Mouse (Mus musculus) Patski (cell line): Measurements from ENCODE around the gene Cacna2d2. TPM values are rescaled to one million over a fixed set of nuclear protein-coding genes. Genes with fewer than 3 reads are reported as not detected.

ENCODE experiments used
- ATAC-seq: fragments of 100-300 bp; one replicate; pipeline ENCODE4 v1.8.0; 2021
- CTCF ChIA-PET: fragments of 350-600 bp; sonication (Branson Sonifier 250); formaldehyde crosslinking; loops from one replicate; lab custom pipeline; 2022; ENCODE audit warnings: inconsistent platforms; lab: Charles Lee
- POLR2A ChIA-PET: fragments of 350-600 bp; sonication (Branson Sonifier 250); formaldehyde crosslinking; loops from one replicate; lab custom pipeline; 2022; ENCODE audit warnings: antibody characterized with exemption, inconsistent platforms; lab: Charles Lee
- DNase-seq: peaks from one replicate; pipeline ENCODE4 v3.0.0-alpha.2; 2011; ENCODE audit warnings: low read depth, low spot score
- H3K27me3 ChIP-seq: fragments of 371-371 bp; one replicate; pipeline ENCODE4 v1.5.1; 2021
- CTCF ChIP-seq: fragments of 100-300 bp; IDR thresholded peaks from one replicate; pipeline ENCODE4 v1.5.1; 2021
- in situ Hi-C: fragments of 300-500 bp; cut with MboI; formaldehyde crosslinking; loops from 3 replicates; pipeline ENCODE4 v1.11.1; 2018; ENCODE audit warnings: low pct_unique_long_range_greater_than_20kb, mixed read lengths
- polyA plus RNA-seq: library from polyadenylated mRNA; unstranded; gene quantifications from one replicate; pipeline ENCODE4 v1.2.3, GENCODE M21; 2021

Cacna2d2 gene
- polyA plus RNA-seq, 1 experiment from 2014 or later: 0.01 TPM

DNA sequence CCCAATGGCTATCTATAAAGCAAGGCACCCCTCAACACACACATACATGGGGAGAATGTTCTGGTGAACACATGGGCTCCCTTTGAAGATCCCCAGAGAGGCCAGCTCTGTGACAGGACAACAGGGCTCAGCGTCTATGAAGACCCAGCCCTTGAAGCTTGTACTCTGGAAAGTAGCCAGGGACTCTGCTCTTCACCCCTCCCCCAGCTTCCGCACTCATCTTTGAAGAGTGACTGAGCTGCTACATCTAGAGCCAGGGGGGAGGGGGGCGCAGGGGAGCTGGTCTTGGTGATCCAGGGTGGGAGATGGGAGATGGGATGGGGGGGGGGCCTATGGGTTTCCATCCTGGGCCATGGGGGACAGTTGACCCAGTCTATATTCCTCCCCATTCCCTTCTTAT lies 33.1 kb downstream of the Cacna2d2 start:
- in situ Hi-C loops: no loop called here
- no peak for ATAC-seq

GRCm38 (mm10) chr9:107434851-107435250 lies 35.4 kb downstream of the Cacna2d2 start:
- POLR2A ChIA-PET: no interaction called here
- no peak for TF ChIP-seq CTCF
- no peak for DNase-seq
- no peak for ATAC-seq
- CTCF ChIA-PET: no interaction called here
- in situ Hi-C loops: no loop called here
- H3K27me3 ChIP-seq: peaks cover 31% of the 10 kb centered on the region

More for the DNA sequence above, 33.1 kb downstream of the Cacna2d2 start:
- H3K27me3 ChIP-seq: peaks cover 46% of the 10 kb centered on the region
- no peak for DNase-seq
- ChIA-PET CTCF (no interaction called here), POLR2A (no interaction called here)
- TF ChIP-seq CTCF: no peak

DNA sequence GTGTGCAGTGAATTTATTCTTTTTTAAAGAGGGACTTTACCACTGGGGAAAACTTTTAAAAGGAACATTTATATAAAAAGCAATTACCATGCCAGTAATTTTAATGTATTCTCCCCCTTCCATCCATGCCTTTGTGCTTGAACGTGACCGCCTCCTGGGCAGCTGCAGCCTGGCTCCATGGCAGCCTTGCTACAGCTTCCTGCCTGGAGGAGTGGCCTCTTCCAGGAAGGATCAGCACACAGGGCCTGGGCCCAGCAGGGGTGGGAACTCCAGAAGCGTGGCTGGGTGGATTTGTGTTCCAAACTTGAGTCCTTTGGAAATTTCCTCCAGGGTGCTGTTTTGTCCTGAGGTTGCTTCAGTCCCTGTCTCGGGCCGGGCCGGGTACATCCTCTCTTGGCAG lies 35.9 kb downstream of the Cacna2d2 start:
- CTCF ChIA-PET: no interaction called here
- no peak for TF ChIP-seq CTCF
- DNase-seq (no peak), ATAC-seq (no peak)
- peaks cover 32% of the 10 kb centered on the region for H3K27me3 ChIP-seq
- in situ Hi-C loops: no loop called here
- POLR2A ChIA-PET: no interaction called here

DNA sequence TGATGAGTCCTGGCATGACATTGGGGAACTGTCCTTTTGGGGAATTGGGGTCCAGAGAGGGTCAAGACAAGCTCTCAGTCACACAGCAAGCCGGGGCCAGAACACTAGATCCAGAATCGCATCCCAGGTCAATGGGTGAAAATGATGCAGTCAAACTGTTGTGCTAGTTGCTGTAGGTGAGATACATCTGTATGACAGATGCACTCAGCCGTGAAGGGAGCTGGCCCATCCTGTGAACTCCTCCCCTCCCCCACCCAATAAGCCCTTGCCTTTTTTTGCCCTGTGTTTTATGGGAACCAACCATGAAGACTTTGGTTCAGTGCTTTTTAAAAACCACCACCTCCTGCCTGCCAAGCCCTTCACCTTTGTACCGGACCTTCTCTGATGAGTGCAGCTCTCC lies 43.5 kb downstream of the Cacna2d2 start:
- in situ Hi-C loops: no loop called here
- ChIA-PET CTCF (no interaction called here), POLR2A (no interaction called here)
- ATAC-seq (no peak), DNase-seq (no peak)
- peaks cover 41% of the 10 kb centered on the region for H3K27me3 ChIP-seq
- no peak for TF ChIP-seq CTCF

DNA sequence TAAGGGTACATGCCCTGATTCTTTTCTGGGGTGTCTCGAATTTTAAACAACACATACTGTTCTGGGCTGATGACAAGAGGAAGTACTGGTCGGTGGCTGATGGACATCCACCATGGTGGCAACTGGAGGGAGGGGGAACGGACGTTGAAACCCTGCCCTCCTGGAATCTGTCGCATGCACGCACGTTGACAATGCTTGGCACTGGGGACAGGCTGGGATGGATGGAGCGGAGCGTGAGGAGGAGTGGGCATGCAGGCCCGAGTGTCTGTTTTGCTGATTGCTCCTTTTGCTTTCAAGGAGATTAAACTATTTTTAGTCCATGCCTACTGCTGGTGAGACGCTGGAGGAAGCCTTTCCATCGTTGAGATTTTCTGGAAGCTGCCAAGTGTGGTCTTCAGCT lies 43.9 kb downstream of the Cacna2d2 start:
- ATAC-seq: no peak
- H3K27me3 ChIP-seq: peaks cover 43% of the 10 kb centered on the region
- no peak for DNase-seq
- in situ Hi-C loops: no loop called here
- ChIA-PET CTCF (no interaction called here), POLR2A (no interaction called here)
- no peak for TF ChIP-seq CTCF

GRCm38 (mm10) chr9:107445011-107445471 lies 45.6 kb downstream of the Cacna2d2 start:
- in situ Hi-C loops: no loop called here
- DNase-seq (no peak), ATAC-seq (no peak)
- ChIA-PET POLR2A (no interaction called here), CTCF (no interaction called here)
- H3K27me3 ChIP-seq: peaks cover 51% of the 10 kb centered on the region
- no peak for TF ChIP-seq CTCF

DNA sequence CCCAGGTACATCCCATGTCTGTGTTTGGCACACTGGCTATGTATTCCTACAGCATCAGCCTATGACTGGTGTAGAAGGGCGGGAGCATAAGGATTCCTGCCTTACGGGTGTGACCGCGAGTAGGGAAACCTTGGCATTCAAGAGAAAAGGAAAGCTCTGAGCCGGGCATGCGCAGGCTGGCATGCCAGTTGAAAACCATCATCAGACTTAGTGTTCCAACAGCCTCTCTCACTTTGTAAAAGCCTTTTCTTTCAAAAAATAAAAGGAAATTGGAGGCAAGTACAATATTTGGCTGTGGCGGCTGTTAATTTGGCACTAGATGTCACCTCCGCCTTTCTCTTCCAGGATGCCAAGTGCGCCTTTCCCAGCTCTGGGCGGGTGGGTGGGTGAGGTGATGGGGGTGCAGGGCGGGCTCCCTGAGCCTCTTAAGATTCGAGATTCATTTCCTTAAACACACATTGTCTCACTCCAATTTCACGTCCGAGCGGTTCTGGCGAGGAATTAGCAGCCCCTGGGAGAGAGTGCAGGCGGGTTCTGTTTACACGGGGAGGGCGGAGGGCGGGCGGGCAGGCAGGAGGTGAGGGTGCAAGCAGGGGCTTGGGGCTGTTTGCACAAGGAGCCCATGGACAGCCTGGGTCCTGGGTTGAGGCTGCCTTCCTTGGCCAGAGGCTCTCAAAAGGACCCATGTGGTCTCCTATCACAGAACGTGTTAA lies 49.5 kb downstream of the Cacna2d2 start:
- peaks cover 67% of the 10 kb centered on the region for H3K27me3 ChIP-seq
- TF ChIP-seq CTCF: no peak
- in situ Hi-C loops: no loop called here
- ATAC-seq (no peak), DNase-seq (no peak)
- ChIA-PET POLR2A (no interaction called here), CTCF (no interaction called here)

DNA sequence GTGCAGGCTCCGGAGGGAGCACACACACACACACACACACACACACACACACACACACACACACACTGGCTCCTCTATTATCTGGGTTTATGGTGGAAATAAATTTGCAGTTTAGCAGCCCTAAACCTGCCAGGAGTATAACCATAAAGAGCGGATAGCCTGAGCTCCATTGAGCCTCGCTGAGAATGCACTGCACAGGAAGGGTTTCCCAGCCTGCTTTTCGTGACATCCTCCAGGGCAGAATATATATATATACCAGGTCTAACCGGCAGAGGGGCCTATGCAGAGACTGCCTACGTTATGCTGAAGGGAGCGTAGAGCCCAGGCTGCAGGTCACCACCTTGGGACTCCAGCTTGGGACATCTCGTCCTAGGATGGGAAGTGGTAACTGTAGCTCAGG lies 52.0 kb downstream of the Cacna2d2 start:
- ATAC-seq (no peak), DNase-seq (no peak)
- in situ Hi-C loops: loop anchor here (10.0 kb wide), 1 partner anchor 87 kb away; no protein-coding TSS in a partner anchor
- ChIA-PET POLR2A (no interaction called here), CTCF (no interaction called here)
- H3K27me3 ChIP-seq: peaks cover 60% of the 10 kb centered on the region
- TF ChIP-seq CTCF: no peak

DNA sequence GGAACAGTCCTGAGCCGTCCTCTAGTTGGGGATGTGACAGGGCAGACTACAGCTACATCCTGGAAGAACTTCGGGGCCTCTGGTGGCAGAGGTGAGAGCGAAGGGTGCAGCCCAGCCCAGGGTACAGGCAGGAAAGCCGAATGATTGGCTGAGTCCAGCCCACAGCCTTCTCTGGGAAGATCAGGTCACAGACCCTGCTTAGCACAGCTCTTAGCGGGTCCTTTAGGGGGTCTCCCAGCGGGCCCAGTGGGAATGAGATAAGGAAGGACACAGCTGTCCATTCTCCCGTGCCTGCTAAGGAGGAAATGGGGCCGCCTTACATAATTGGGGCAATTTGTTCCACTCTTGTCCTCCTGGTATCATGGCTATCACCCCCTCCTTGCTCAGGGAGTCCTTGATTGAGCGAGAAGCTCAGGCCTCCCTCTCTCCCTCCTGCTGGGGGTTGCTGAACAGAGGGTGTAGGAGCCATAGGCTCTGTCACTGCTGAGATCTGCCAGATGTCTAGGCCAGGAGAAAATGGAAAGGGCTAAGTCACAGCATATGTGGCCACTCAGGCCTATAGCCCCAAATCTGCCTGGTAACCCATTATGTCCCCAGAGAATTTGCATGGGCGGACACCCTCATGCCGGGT lies 52.6 kb downstream of the Cacna2d2 start:
- ChIA-PET POLR2A (no interaction called here), CTCF (no interaction called here)
- no peak for ATAC-seq
- DNase-seq: no peak
- peaks cover 59% of the 10 kb centered on the region for H3K27me3 ChIP-seq
- no peak for TF ChIP-seq CTCF
- in situ Hi-C loops: loop anchor here (10.0 kb wide), 1 partner anchor 87 kb away; no protein-coding TSS in a partner anchor

- peaks cover 59% of the 10 kb centered on the region for H3K27me3 ChIP-seq
- ATAC-seq (no peak), DNase-seq (no peak)
- no peak for TF ChIP-seq CTCF
- in situ Hi-C loops: loop anchor here (10.0 kb wide), 1 partner anchor 88 kb away; no protein-coding TSS in a partner anchor
- POLR2A ChIA-PET: no interaction called here
- CTCF ChIA-PET: no interaction called here
Measured at GRCm38 (mm10) chr9:107452552-107452951, 53.1 kb downstream of the Cacna2d2 start.

- TF ChIP-seq CTCF: no peak
- DNase-seq (no peak), ATAC-seq (no peak)
- in situ Hi-C loops: loop anchor here (10.0 kb wide), 1 partner anchor 88 kb away; no protein-coding TSS in a partner anchor
- ChIA-PET CTCF (no interaction called here), POLR2A (no interaction called here)
- H3K27me3 ChIP-seq: peaks cover 57% of the 10 kb centered on the region
Measured at GRCm38 (mm10) chr9:107453151-107453550, 53.7 kb downstream of the Cacna2d2 start.
